Mouse (Mus musculus) embryonic fibroblast, embryonic 13.5 days (primary cell): ENCODE data around the gene Opn3. TPM values are rescaled to one million over a fixed set of nuclear protein-coding genes. Genes with fewer than 3 reads are reported as not detected.

Experiments used
- H3K27ac ChIP-seq: 2 replicates; pipeline ENCODE4 v1.5.1; 2012; ENCODE audit warnings: low read length, control low read depth, inconsistent platforms; ENCODE audit not compliant: insufficient read depth
- H3K4me1 ChIP-seq: 2 replicates; pipeline ENCODE4 v1.6.1; 2011; ENCODE audit warnings: low read length; ENCODE audit not compliant: control insufficient read depth, insufficient read depth
- H3K4me3 ChIP-seq: 2 replicates; pipeline ENCODE4 v1.5.1; 2011; ENCODE audit warnings: mild to moderate bottlenecking, control low read depth, low read length; ENCODE audit not compliant: insufficient read depth
- CTCF ChIP-seq: IDR thresholded peaks from 2 replicates; pipeline ENCODE4 v1.5.1; 2011; ENCODE audit warnings: mild to moderate bottlenecking, control low read depth, low read length, moderate library complexity, borderline replicate concordance; ENCODE audit not compliant: insufficient read depth
- POLR2A ChIP-seq: IDR thresholded peaks from 2 replicates; pipeline ENCODE4 v1.6.1; 2011; ENCODE audit warnings: low read depth, mild to moderate bottlenecking, control low read depth, low read length, moderate library complexity
- polyA plus RNA-seq: library from polyadenylated mRNA; stranded (reverse); fragments of >200 nt; gene quantifications from 2 replicates; pipeline ENCODE4 v1.2.4, GENCODE M21; 2011; ENCODE audit warnings: low read depth; ENCODE audit not compliant: missing spikeins, insufficient read length

Gene Opn3
- polyA plus RNA-seq, result 1.6 and 2.1 TPM in 2 replicates

DNA sequence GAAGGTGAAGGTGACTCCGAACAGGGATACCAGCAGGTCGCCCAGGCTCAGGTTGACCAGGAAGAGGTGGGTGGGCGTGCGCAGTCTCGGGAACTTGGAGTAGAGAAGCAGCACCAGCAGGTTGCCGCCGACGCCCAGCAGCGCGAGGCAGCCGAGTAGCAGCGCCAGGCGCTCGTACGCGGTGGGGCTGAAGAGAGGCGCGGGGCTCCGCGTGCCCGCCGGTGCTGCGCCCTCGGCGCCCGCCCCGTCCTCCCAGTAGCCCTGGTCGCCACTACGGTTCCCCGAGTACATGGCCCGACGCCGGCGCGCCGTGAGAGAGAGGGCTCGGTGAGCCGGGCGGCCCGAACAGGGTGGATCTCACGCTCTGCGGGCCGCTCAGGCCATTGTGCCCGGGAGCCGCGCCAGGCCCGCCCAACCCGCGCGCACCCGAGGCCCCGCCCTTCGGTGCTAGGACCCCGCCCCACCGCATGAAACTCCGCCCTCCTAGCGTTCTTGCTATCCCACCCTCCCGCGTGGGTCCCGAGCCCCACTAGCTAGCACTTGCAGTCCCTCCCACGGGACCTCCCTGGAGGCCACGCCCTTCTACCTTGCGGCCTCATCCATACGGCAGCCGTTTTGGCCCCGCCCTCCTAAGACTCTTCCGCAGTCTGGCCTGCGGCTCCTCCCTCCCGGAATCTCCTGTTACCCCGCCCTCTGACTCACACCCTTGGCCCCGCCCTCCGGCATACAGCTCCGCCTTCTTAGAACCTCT, at the start of gene Opn3, which contains the start of gene Chml:
Opn3 (minus strand) TSS at position 531 of the 751 bp plus-strand sequence.
Chml (minus strand) TSS at position 656 of the 751 bp plus-strand sequence.
- H3K27ac ChIP-seq, result no peak within 1 kb of the TSS
- H3K4me1 ChIP-seq, result no peaks in the 10 kb centered on the region
- TF ChIP-seq POLR2A (peak; percentile 90), CTCF (no peak)
- peak within 1 kb of the TSS; percentile 74 for H3K4me3 ChIP-seq

GRCm38 (mm10) chr1:175725771-175726170, 33.2 kb upstream of the Opn3 start:
- TF ChIP-seq CTCF (no peak), POLR2A (no peak)
- H3K4me1 ChIP-seq, result no peaks in the 10 kb centered on the region
- H3K4me3 ChIP-seq, result no peak overlapping the region
- H3K27ac ChIP-seq, result no peak overlapping the region

DNA sequence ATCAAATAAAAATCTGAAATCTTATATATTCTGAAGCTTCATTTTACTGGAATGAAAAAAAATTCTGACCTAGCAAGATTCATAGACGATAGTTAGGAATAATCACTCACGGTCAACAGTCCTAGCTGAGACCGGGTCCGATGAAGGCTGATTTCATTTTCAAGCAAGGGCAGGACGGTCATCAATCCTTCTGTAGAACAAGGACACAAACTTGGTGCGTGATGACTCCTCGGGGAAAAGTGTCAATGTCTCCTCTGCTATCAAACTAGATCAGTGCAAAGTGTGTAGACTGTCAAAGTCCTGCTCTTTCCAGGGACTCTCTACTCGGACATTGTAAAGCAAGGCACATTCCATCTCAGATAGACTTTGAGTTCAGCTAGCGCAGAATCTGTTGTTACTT, 24.3 kb upstream of the Opn3 start:
- Histone ChIP-seq H3K4me3 (no peak overlapping the region), H3K4me1 (no peaks in the 10 kb centered on the region), H3K27ac (no peak overlapping the region)
- no peak for TF ChIP-seq CTCF
- TF ChIP-seq POLR2A, result no peak

- TF ChIP-seq POLR2A, result no peak
- TF ChIP-seq CTCF, result no peak
- Histone ChIP-seq H3K4me1 (no peaks in the 10 kb centered on the region), H3K27ac (no peak overlapping the region), H3K4me3 (no peak overlapping the region)
Observed at GRCm38 (mm10) chr1:175712338-175712909, 19.8 kb upstream of the Opn3 start.

GRCm38 (mm10) chr1:175708013-175708412, 15.4 kb upstream of the Opn3 start:
- TF ChIP-seq CTCF, result no peak
- no peak for TF ChIP-seq POLR2A
- Histone ChIP-seq H3K27ac (no peak overlapping the region), H3K4me1 (no peaks in the 10 kb centered on the region), H3K4me3 (no peak overlapping the region)

DNA sequence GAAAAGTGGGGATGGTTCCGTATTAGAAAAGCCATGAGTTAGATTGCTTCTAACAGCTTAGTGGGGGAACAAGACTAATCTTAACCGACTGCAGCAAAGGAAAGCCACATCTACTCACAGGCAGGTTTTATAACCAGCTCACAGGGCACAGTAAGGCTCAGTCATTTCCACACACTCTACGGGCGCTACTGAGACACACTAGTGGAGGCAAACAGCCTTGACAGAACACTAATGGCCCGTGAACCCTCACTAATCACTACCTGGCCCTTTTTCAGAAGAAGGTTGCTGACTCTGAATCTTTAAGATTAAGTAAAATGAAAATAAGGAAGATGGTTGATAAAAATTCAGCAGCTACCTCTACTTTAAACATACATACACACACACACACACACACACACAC, 15.0 kb upstream of the Opn3 start:
- Histone ChIP-seq H3K27ac (no peak overlapping the region), H3K4me3 (no peak overlapping the region), H3K4me1 (no peaks in the 10 kb centered on the region)
- TF ChIP-seq POLR2A (no peak), CTCF (no peak)

DNA sequence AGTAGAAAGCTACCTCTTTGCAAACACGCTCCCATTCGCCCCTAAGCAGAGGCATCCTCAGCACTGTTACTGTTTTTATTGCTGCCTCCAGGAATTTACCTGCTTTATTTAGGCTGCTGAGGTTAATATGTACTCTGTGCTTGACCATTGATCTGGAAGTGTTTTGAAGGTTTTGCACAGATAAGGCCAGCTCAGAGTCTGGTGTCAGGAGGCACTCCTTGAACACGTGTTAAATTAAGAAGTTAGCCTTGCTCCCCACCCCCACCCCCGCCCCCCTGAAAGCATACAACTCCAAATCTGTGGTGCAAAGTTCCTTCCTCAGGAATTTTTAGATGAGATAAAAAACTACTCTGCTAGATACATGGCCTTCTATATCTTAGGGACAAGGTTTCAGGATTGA, 8.6 kb upstream of the Opn3 start:
- no peaks in the 10 kb centered on the region for H3K4me1 ChIP-seq
- no peak overlapping the region for H3K4me3 ChIP-seq
- H3K27ac ChIP-seq, result no peak overlapping the region
- TF ChIP-seq CTCF, result no peak
- no peak for TF ChIP-seq POLR2A

GRCm38 (mm10) chr1:175699796-175700195, 7.2 kb upstream of the Opn3 start:
- no peaks in the 10 kb centered on the region for H3K4me1 ChIP-seq
- no peak overlapping the region for H3K4me3 ChIP-seq
- no peak overlapping the region for H3K27ac ChIP-seq
- TF ChIP-seq CTCF, result no peak
- no peak for TF ChIP-seq POLR2A

GRCm38 (mm10) chr1:175699375-175699774, 6.8 kb upstream of the Opn3 start:
- Histone ChIP-seq H3K4me1 (no peaks in the 10 kb centered on the region), H3K4me3 (no peak overlapping the region), H3K27ac (no peak overlapping the region)
- no peak for TF ChIP-seq POLR2A
- no peak for TF ChIP-seq CTCF

- H3K4me3 ChIP-seq, result no peak within 1 kb of the TSS
- TF ChIP-seq CTCF (no peak), POLR2A (no peak)
- no peak within 1 kb of the TSS for H3K27ac ChIP-seq
- H3K4me1 ChIP-seq, result no peaks in the 10 kb centered on the region
Observed at GRCm38 (mm10) chr1:175698293-175698692, 5.7 kb upstream of the Opn3 start, which contains the start of gene Wdr64. Wdr64 (plus strand) TSS chr1:175698593.
